Mouse (Mus musculus) hindbrain, embryonic 14.5 days (tissue): Measurements from ENCODE around the gene Ptgds. TPM values are rescaled to one million over a fixed set of nuclear protein-coding genes. Genes with fewer than 3 reads are reported as not detected.

Experiments
- ATAC-seq: fragments of 200-750 bp; cut with Nextera tagmentation; 2 replicates; pipeline ENCODE4 v1.8.0; 2017; ENCODE audit warnings: moderate number of reproducible peaks, mild to moderate bottlenecking, moderate TSS enrichment, moderate library complexity; ENCODE audit not compliant: low FRiP score
- DNase-seq: peaks from one replicate; pipeline ENCODE4 v3.0.0-alpha.2; 2015; ENCODE audit warnings: low spot score
- H3K27ac ChIP-seq: fragments of 300-500 bp; sonication (generic); 2 replicates; pipeline ENCODE4 v1.5.1; 2014; ENCODE audit warnings: mild to moderate bottlenecking, moderate library complexity
- H3K27me3 ChIP-seq: fragments of 300-500 bp; sonication (generic); 2 replicates; pipeline ENCODE4 v1.6.1; 2014; ENCODE audit warnings: mild to moderate bottlenecking, low read length, mixed read lengths; ENCODE audit not compliant: control insufficient read depth, insufficient read depth
- H3K36me3 ChIP-seq: fragments of 300-500 bp; sonication (generic); replicated peaks from 2 replicates; pipeline ENCODE4 v1.6.1; 2014; ENCODE audit not compliant: control insufficient read depth, insufficient read depth
- H3K4me1 ChIP-seq: fragments of 300-500 bp; sonication (generic); replicated peaks from 2 replicates; pipeline ENCODE4 v1.6.1; 2014; ENCODE audit warnings: antibody characterized with exemption, low read length, mixed read lengths; ENCODE audit not compliant: control insufficient read depth, insufficient read depth
- H3K4me2 ChIP-seq: fragments of 300-500 bp; sonication (generic); replicated peaks from 2 replicates; pipeline ENCODE4 v1.6.1; 2014; ENCODE audit warnings: mild to moderate bottlenecking, moderate library complexity
- H3K4me3 ChIP-seq: fragments of 300-500 bp; sonication (generic); replicated peaks from 2 replicates; pipeline ENCODE4 v1.5.1; 2014; ENCODE audit warnings: mild to moderate bottlenecking, low read length
- H3K9ac ChIP-seq: fragments of 300-500 bp; sonication (generic); 2 replicates; pipeline ENCODE4 v1.6.1; 2014
- H3K9me3 ChIP-seq: fragments of 300-500 bp; sonication (generic); 2 replicates; pipeline ENCODE4 v1.6.1; 2016; ENCODE audit warnings: low read length; ENCODE audit not compliant: control insufficient read depth
- WGBS: fragments of 180-500 bp; shearing (Covaris S2); extraction: QIAGEN DNeasy Blood & Tissue Kit; methylation state at CpG from one replicate; pipeline ENCODE4 v1.1.7; 2014; 5-methylcytosine and 5-hydroxymethylcytosine counted together
- polyA plus RNA-seq: library from polyadenylated mRNA; unstranded; fragments of >200 nt; fragmentation: Nextera tagmentation; extraction: Ambion mirVana; gene quantifications from 2 replicates; pipeline ENCODE4 v1.2.1, GENCODE M21; 2014

Ptgds gene
- 230 and 390 TPM in 2 replicates for polyA plus RNA-seq

- H3K4me1 ChIP-seq, result peaks cover 5% of the 10 kb centered on the region; the same call in 1 of the 2 replicates
- ATAC-seq, result no peak
- no peaks in the 10 kb centered on the region for H3K27me3 ChIP-seq
- DNase-seq, result no peak
- no peak within 1 kb of the TSS for H3K4me2 ChIP-seq
- whole genome bisulfite sequencing, result 65% methylated on average over 6 of the region's 6 CpGs
- no peaks in the 10 kb centered on the region for H3K9me3 ChIP-seq
- no peak within 1 kb of the TSS for H3K9ac ChIP-seq
- no peak within 1 kb of the TSS for H3K4me3 ChIP-seq
- peak within 1 kb of the TSS; percentile 59 for H3K27ac ChIP-seq
- H3K36me3 ChIP-seq, result no peaks in the 10 kb centered on the region
These were observed at the start of gene Ptgds for GRCm38 (mm10) chr2:25469969-25470368. Gene Ptgds, minus strand, starts transcription at chr2:25470046.

GRCm38 (mm10) chr2:25509912-25510311 lies 40.1 kb upstream of the Ptgds start:
- no peak for DNase-seq
- H3K4me1 ChIP-seq, result no peaks in the 10 kb centered on the region
- 64% methylated on average over 3 of the region's 3 CpGs for WGBS
- no peak overlapping the region for H3K9ac ChIP-seq
- H3K4me3 ChIP-seq, result no peak overlapping the region
- ATAC-seq, result no peak
- H3K27ac ChIP-seq, result no peak overlapping the region
- no peaks in the 10 kb centered on the region for H3K9me3 ChIP-seq
- no peaks in the 10 kb centered on the region for H3K27me3 ChIP-seq
- no peak overlapping the region for H3K4me2 ChIP-seq
- H3K36me3 ChIP-seq, result peaks cover 12% of the 10 kb centered on the region

GRCm38 (mm10) chr2:25506964-25507363 lies 37.1 kb upstream of the Ptgds start:
- no peaks in the 10 kb centered on the region for H3K9me3 ChIP-seq
- H3K27ac ChIP-seq, result no peak overlapping the region
- H3K4me3 ChIP-seq, result no peak overlapping the region
- DNase-seq (no peak), ATAC-seq (no peak)
- H3K9ac ChIP-seq, result no peak overlapping the region
- H3K27me3 ChIP-seq, result no peaks in the 10 kb centered on the region
- no peak overlapping the region for H3K4me2 ChIP-seq
- H3K4me1 ChIP-seq, result peaks cover 3% of the 10 kb centered on the region
- H3K36me3 ChIP-seq, result peaks cover 37% of the 10 kb centered on the region
- WGBS, result 27% methylated on average over 5 of the region's 5 CpGs

GRCm38 (mm10) chr2:25505860-25506259 lies 36.0 kb upstream of the Ptgds start:
- Histone ChIP-seq H3K27me3 (no peaks in the 10 kb centered on the region), H3K9me3 (no peaks in the 10 kb centered on the region), H3K4me3 (no peak overlapping the region), H3K9ac (no peak overlapping the region), H3K4me2 (no peak overlapping the region), H3K36me3 (peaks cover 37% of the 10 kb centered on the region), H3K4me1 (peaks cover 11% of the 10 kb centered on the region), H3K27ac (no peak overlapping the region)
- DNase-seq, result no peak
- 95% methylated on average over 4 of the region's 4 CpGs for whole genome bisulfite sequencing
- no peak for ATAC-seq

GRCm38 (mm10) chr2:25505000-25505399 lies 35.2 kb upstream of the Ptgds start:
- Histone ChIP-seq H3K4me3 (no peak overlapping the region), H3K9me3 (no peaks in the 10 kb centered on the region), H3K27ac (no peak overlapping the region), H3K36me3 (peaks cover 37% of the 10 kb centered on the region), H3K4me1 (peaks cover 11% of the 10 kb centered on the region), H3K4me2 (no peak overlapping the region), H3K9ac (no peak overlapping the region), H3K27me3 (no peaks in the 10 kb centered on the region)
- ATAC-seq (no peak), DNase-seq (no peak)
- WGBS, result 86% methylated on average over 1 of the region's 1 CpGs

- Histone ChIP-seq H3K4me2 (no peak overlapping the region), H3K4me3 (no peak overlapping the region), H3K4me1 (peaks cover 11% of the 10 kb centered on the region), H3K27me3 (no peaks in the 10 kb centered on the region), H3K9me3 (no peaks in the 10 kb centered on the region), H3K27ac (no peak overlapping the region), H3K9ac (no peak overlapping the region), H3K36me3 (peaks cover 37% of the 10 kb centered on the region)
- no peak for ATAC-seq
- WGBS, result 92% methylated on average over 19 of the region's 19 CpGs
- no peak for DNase-seq
These were observed 34.7 kb upstream of the Ptgds start for GRCm38 (mm10) chr2:25504538-25504937.

GRCm38 (mm10) chr2:25502726-25503125 lies 32.9 kb upstream of the Ptgds start:
- Histone ChIP-seq H3K27ac (no peak overlapping the region), H3K9ac (no peak overlapping the region), H3K4me2 (no peak overlapping the region), H3K4me1 (peaks cover 11% of the 10 kb centered on the region), H3K9me3 (no peaks in the 10 kb centered on the region), H3K27me3 (no peaks in the 10 kb centered on the region), H3K4me3 (no peak overlapping the region), H3K36me3 (peaks cover 37% of the 10 kb centered on the region)
- ATAC-seq (no peak), DNase-seq (no peak)
- WGBS, result 95% methylated on average over 3 of the region's 3 CpGs

- no peak for DNase-seq
- Histone ChIP-seq H3K9me3 (no peaks in the 10 kb centered on the region), H3K4me3 (peak within 1 kb of the TSS; percentile 71), H3K4me2 (peak within 1 kb of the TSS; percentile 97), H3K9ac (peak within 1 kb of the TSS; percentile 92), H3K27ac (peak within 1 kb of the TSS; percentile 72), H3K27me3 (no peaks in the 10 kb centered on the region), H3K4me1 (peaks cover 11% of the 10 kb centered on the region), H3K36me3 (peaks cover 37% of the 10 kb centered on the region)
- ATAC-seq, result no peak; the same call in 1 of the 2 replicates
- 81% methylated on average over 20 of the region's 20 CpGs for WGBS
These were observed 32.0 kb upstream of the Ptgds start, which contains the start of gene C8g for GRCm38 (mm10) chr2:25501593-25502486. Gene C8g, minus strand, starts transcription at chr2:25501719.

- Histone ChIP-seq H3K4me1 (peaks cover 11% of the 10 kb centered on the region), H3K36me3 (peaks cover 34% of the 10 kb centered on the region), H3K27me3 (no peaks in the 10 kb centered on the region), H3K9ac (peak within 1 kb of the TSS; percentile 92), H3K9me3 (no peaks in the 10 kb centered on the region), H3K27ac (peak within 1 kb of the TSS; percentile 72), H3K4me3 (peak within 1 kb of the TSS; percentile 71), H3K4me2 (peak within 1 kb of the TSS; percentile 97)
- WGBS, result 1% methylated on average over 32 of the region's 44 CpGs
- peak; percentile 87 for ATAC-seq
- DNase-seq, result peak; percentile 94
These were observed 30.9 kb upstream of the Ptgds start, which contains the start of gene Fbxw5 for GRCm38 (mm10) chr2:25500576-25501405. Gene Fbxw5, plus strand, starts transcription at chr2:25500750.
